Mouse (Mus musculus) E14TG2a.4 (cell line): ENCODE measurements around the gene Cdc42ep1.

Experiments used
- CTCF ChIP-seq: conservative IDR thresholded peaks from 2 replicates; pipeline ENCODE4 v1.5.1; 2014; ENCODE audit warnings: low read length
- NANOG ChIP-seq: IDR thresholded peaks from 2 replicates; pipeline ENCODE4 v1.6.1; 2014; ENCODE audit warnings: borderline replicate concordance, low read length, mixed read lengths
- POU5F1 ChIP-seq: IDR thresholded peaks from 2 replicates; pipeline ENCODE4 v1.6.1; 2014; ENCODE audit warnings: low read length, borderline replicate concordance

DNA sequence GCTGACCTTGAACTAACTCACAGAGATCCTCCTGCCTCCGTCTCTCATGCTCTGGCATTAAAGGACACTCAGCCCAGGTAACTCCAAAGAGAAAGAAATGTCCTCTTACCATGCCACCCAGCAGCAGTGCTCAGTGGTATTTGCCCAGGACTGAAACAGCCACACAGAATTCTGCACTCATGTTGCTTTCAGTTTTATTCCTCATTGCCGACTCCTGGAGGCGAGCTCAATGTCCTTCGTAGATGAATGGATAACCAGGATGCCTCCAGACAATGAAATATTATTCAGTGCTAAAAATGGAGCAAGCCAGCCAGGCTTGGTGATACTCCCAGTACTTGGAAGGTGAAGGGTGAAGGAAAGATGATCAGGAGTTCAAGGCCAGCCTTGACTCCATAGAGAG is 28.8 kb upstream of the Cdc42ep1 start:
- TF ChIP-seq CTCF (no peak), NANOG (no peak), POU5F1 (no peak)
